Mouse (Mus musculus): ENCODE measurements around the gene Mydgf.

DNA sequence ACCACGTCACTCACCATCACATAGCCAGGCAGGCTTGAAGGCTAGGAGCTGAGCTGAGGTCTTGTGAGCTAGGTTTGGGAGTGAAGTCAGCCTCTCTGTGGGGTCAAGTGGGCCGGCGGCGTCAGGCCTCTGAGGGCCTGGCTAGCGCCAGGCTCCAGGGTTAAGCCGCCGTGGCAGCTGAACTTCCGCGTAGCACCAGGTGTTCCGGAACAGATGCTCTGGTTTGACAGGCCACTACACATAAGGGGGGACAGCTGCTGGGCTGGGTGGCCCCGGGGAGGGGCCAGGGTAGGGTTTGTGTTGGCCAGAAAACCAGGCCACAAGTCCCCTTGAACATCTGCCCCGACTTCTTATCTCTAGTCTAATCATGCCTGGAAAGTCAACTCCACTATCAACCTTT is 36.3 kb downstream of the Mydgf start:
- no peak for TF ChIP-seq CTCF (IDR thresholded peaks at IDR 0.05; ENCODE audit: low read depth, low read length)
- TF ChIP-seq POLR2A (IDR thresholded peaks at IDR 0.05; ENCODE audit: extremely low read depth, insufficient read depth, low read length) = no peak
